Mouse (Mus musculus) megakaryocyte, embryonic 14.5 days (primary cell): Measurements from ENCODE around the gene Nrf1.

ENCODE experiments used
- FLI1 ChIP-seq: IDR thresholded peaks from 2 replicates; pipeline ENCODE4 v1.6.1; 2012; ENCODE audit warnings: low read length, inconsistent platforms, mixed read lengths
- GATA1 ChIP-seq: IDR thresholded peaks from 3 replicates; pipeline ENCODE4 v1.6.1; 2012; ENCODE audit warnings: mixed read lengths, low read length, inconsistent platforms, borderline replicate concordance

GRCm38 (mm10) chr6:30166349-30166748 is 118.6 kb downstream of the Nrf1 start:
- TF ChIP-seq GATA1, result no peak
- TF ChIP-seq FLI1, result no peak
